Mouse (Mus musculus): ENCODE measurements at regions not wholly inside any gene's neighbourhood (a gene's known extent, or its start where the extent isn't known, plus 50 kb on each side); places are given as distances from the start of the nearest gene placed in this dataset.
A peak's percentile ranks its signal among the peaks of the same experiment; 100 is the strongest.

DNA sequence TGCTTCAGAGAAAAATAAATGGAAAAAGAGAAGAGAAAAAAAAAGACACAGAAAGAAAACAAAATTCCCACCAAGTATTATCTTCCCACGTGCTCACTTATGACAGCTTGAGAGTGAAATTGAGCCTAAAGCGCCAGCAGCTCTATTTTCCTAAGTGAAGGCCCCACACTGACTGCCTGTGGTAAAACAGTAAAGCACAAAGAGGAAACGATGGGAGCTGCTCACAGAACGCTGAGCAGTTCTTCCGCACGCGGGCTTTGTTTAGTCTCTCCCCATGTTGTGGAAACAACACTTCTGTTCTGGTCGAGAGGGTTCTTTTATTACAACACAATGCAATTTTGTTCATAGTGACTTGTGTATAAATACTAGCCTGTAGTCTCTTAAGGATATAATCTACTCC lies 465.5 kb downstream of the Psat1 start:
- ATAC-seq (peak; percentile 69), DNase-seq (peak; percentile 48)
- Histone ChIP-seq H3K9me3 (ENCODE audit: low read length) (no peaks in the 10 kb centered on the region), H3K4me2 (ENCODE audit: low read depth) (no peak overlapping the region), H3K9ac (no peak overlapping the region), H3K27me3 (ENCODE audit: insufficient read depth, low read length) (no peaks in the 10 kb centered on the region), H3K36me3 (ENCODE audit: insufficient read depth) (no peaks in the 10 kb centered on the region), H3K4me1 (ENCODE audit: insufficient read depth) (no peaks in the 10 kb centered on the region), H3K4me3 (ENCODE audit: low read depth, low read length) (no peak overlapping the region), H3K27ac (ENCODE audit: low read depth, low read length) (no peak overlapping the region)
- TF ChIP-seq CTCF (IDR thresholded peaks at IDR 0.05; ENCODE audit: low read depth): no peak
- WGBS: 9% methylated on average over 8 of the region's 8 CpGs

DNA sequence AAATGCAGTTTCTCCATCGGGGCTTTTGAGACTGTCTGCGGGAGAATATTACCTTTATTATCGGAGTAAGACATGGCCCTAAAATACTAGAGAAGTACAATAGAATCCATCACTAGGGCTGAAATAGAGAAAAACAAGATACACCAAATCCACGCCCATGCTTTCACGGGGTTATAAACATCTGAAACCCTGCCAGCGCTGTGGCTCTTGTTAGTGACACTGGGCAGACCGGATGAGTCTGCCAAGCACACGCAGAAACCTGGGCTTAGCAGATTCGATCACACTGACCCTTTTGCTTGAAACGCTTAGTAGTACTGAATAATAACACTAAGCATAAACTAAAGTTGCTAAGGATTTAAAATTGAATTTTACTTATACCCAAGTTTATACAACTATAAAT lies 477.6 kb downstream of the Psat1 start:
- Histone ChIP-seq H3K27me3 (ENCODE audit: insufficient read depth, low read length) (no peaks in the 10 kb centered on the region), H3K4me1 (ENCODE audit: insufficient read depth) (no peaks in the 10 kb centered on the region), H3K9me3 (ENCODE audit: low read length) (no peaks in the 10 kb centered on the region), H3K36me3 (ENCODE audit: insufficient read depth) (no peaks in the 10 kb centered on the region), H3K9ac (no peak overlapping the region), H3K4me3 (ENCODE audit: low read depth, low read length) (no peak overlapping the region), H3K27ac (ENCODE audit: low read depth, low read length) (no peak overlapping the region), H3K4me2 (ENCODE audit: low read depth) (no peak overlapping the region)
- no peak for ATAC-seq
- 54% methylated on average over 10 of the region's 10 CpGs for WGBS
- DNase-seq: no peak
- TF ChIP-seq CTCF (IDR thresholded peaks at IDR 0.05; ENCODE audit: low read depth): no peak

DNA sequence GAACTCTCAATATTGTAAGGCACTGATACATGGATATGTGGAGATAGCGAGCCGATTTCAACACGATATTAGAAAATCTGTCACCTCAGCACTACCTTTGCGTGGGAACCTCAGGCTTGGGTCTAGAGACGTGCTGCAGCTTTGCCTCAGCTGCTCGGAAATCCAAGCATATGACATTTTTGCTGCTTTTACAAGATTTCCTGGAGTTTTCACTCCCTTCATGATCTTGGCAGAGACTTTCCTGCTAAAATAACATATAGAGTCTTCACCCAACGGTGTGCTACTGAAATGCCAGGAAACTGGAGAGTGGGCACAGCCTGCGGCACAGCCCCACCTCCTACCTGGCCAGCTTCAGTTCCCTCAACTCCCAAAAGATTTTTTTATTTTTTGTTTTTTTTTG lies 480.4 kb downstream of the Psat1 start:
- H3K4me1 ChIP-seq (ENCODE audit: insufficient read depth): no peaks in the 10 kb centered on the region
- ATAC-seq (peak; percentile 61), DNase-seq (peak; percentile 39)
- H3K4me2 ChIP-seq (ENCODE audit: low read depth): no peak overlapping the region
- TF ChIP-seq CTCF (IDR thresholded peaks at IDR 0.05; ENCODE audit: low read depth): no peak
- no peak overlapping the region for H3K27ac ChIP-seq (ENCODE audit: low read depth, low read length)
- WGBS: 77% methylated on average over 8 of the region's 8 CpGs
- H3K9ac ChIP-seq: no peak overlapping the region
- no peaks in the 10 kb centered on the region for H3K36me3 ChIP-seq (ENCODE audit: insufficient read depth)
- no peaks in the 10 kb centered on the region for H3K9me3 ChIP-seq (ENCODE audit: low read length)
- H3K4me3 ChIP-seq (ENCODE audit: low read depth, low read length): no peak overlapping the region
- no peaks in the 10 kb centered on the region for H3K27me3 ChIP-seq (ENCODE audit: insufficient read depth, low read length)

DNA sequence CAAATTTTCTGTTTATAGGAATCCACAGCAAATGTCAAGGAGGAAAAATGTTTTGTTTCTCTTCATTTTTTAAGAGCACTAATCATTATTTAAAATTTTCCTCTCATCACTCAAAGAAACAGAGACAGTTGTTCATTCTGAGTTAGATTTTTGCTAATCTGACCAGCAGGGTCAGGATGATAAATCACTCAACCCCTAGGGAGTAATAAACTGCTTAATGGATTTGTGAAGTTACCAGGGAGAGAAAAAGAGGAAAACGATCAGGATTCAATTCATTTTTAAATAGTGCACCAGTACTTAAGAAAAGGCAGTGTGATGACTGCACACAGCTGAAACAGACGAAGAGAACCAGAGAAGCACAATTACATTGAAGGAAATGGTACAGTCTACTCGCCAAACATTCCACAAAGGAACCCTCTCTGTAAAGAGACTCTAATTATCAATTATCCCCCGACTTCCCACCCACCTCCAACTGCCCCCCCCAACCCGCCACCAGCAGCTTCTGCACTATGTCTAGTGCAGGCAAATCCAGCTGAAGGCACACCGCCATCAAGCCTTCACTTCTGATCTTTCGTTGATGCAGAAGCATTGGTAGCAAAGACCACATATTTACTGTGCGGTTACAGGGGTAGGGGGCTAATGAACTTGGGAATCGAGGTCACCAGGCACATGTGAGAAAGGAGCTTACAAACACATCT lies 481.9 kb downstream of the Psat1 start:
- H3K27me3 ChIP-seq (ENCODE audit: insufficient read depth, low read length): no peaks in the 10 kb centered on the region
- no peak for DNase-seq
- no peak overlapping the region for H3K4me2 ChIP-seq (ENCODE audit: low read depth)
- ATAC-seq: no peak
- no peaks in the 10 kb centered on the region for H3K9me3 ChIP-seq (ENCODE audit: low read length)
- H3K9ac ChIP-seq: no peak overlapping the region
- H3K4me1 ChIP-seq (ENCODE audit: insufficient read depth): no peaks in the 10 kb centered on the region
- H3K4me3 ChIP-seq (ENCODE audit: low read depth, low read length): no peak overlapping the region
- 32% methylated on average over 9 of the region's 9 CpGs for whole genome bisulfite sequencing
- H3K36me3 ChIP-seq (ENCODE audit: insufficient read depth): no peaks in the 10 kb centered on the region
- no peak overlapping the region for H3K27ac ChIP-seq (ENCODE audit: low read depth, low read length)
- no peak for TF ChIP-seq CTCF (IDR thresholded peaks at IDR 0.05; ENCODE audit: low read depth)

DNA sequence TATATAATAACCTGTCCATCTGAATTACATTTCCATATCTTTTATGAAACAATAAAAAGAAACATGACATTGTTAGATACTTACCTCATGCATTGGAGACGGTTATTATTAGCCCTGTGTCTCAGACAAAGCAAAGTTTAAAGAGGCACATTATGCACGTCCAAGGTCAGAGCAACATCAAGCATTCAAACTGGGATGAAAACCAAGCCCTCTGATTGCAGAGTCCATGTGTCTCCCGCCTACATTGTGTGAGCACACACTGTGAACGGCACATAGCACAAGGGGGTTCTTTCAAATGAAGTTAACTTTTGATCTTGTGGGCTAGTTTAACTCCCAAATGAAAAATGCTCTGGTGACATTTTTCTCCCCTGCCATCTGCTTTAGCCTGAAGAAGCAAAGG lies 489.3 kb downstream of the Psat1 start:
- Histone ChIP-seq H3K4me3 (ENCODE audit: low read depth, low read length) (no peak overlapping the region), H3K36me3 (ENCODE audit: insufficient read depth) (no peaks in the 10 kb centered on the region), H3K9me3 (ENCODE audit: low read length) (no peaks in the 10 kb centered on the region), H3K4me1 (ENCODE audit: insufficient read depth) (no peaks in the 10 kb centered on the region), H3K9ac (no peak overlapping the region), H3K27me3 (ENCODE audit: insufficient read depth, low read length) (no peaks in the 10 kb centered on the region), H3K4me2 (ENCODE audit: low read depth) (no peak overlapping the region), H3K27ac (ENCODE audit: low read depth, low read length) (no peak overlapping the region)
- DNase-seq (no peak), ATAC-seq (no peak)
- TF ChIP-seq CTCF (IDR thresholded peaks at IDR 0.05; ENCODE audit: low read depth): no peak
- 40% methylated on average over 4 of the region's 4 CpGs for WGBS

DNA sequence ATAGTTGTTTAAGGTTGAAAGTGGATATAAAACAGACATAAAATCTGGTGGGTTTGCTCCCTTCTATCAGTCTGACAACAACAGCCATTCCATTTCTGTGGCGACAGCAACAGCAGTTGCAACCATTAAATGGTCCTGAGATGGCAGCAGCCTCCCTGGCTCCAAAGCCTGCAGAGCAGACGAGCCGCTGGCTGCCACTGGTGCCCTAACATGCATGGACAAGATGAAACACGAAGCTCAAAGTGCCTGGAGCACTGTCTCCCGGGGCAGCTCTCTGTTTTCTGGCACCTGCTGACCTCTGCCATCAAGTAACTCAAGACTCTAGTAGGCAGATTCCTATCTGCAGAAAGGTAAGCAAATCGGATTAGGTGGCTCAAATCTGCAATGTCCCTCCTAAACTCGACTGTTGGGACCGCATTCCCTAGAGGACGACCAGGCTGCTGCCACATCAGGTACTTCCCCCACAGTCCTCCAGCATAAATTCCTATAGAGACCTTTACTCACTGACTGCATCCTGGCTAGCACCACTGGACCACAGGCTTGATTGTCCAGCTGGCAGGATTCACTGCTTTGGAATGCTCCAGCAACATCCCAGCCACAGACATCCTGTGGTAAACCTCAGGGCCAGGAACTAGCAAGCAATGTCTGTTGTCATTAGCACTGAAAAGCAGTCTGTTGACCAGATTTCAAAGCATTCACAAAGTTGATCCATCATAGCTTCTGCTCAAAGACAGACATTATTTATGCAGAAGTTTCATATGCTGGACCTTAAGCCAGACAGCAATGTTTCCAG lies 490.0 kb downstream of the Psat1 start:
- no peak for DNase-seq
- H3K36me3 ChIP-seq (ENCODE audit: insufficient read depth): no peaks in the 10 kb centered on the region
- TF ChIP-seq CTCF (IDR thresholded peaks at IDR 0.05; ENCODE audit: low read depth): no peak
- H3K27ac ChIP-seq (ENCODE audit: low read depth, low read length): no peak overlapping the region
- H3K4me3 ChIP-seq (ENCODE audit: low read depth, low read length): no peak overlapping the region
- H3K4me2 ChIP-seq (ENCODE audit: low read depth): no peak overlapping the region
- H3K9ac ChIP-seq: no peak overlapping the region
- no peak for ATAC-seq
- no peaks in the 10 kb centered on the region for H3K9me3 ChIP-seq (ENCODE audit: low read length)
- no peaks in the 10 kb centered on the region for H3K4me1 ChIP-seq (ENCODE audit: insufficient read depth)
- 70% methylated on average over 9 of the region's 9 CpGs for WGBS
- H3K27me3 ChIP-seq (ENCODE audit: insufficient read depth, low read length): no peaks in the 10 kb centered on the region

DNA sequence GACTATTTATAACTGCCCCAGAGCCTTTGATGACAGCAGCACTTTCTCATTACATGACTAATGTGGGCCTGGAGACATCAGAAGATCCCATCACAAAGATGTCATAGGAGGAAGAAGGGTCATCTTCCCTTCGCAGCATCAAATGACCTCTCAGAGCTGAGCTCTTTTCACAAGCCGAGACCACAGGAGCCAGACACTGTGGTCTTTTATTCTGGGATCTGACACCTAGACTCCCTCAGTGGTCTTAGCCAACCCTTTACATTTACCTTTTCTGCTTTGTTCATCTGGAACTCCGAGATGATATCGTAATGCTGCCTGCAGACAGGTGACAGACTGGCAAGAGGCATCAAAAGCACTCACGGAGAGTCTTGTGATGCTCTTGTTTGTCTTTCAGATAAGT lies 498.1 kb downstream of the Psat1 start:
- Histone ChIP-seq H3K27me3 (ENCODE audit: insufficient read depth, low read length) (no peaks in the 10 kb centered on the region), H3K4me3 (ENCODE audit: low read depth, low read length) (no peak overlapping the region), H3K27ac (ENCODE audit: low read depth, low read length) (no peak overlapping the region), H3K4me1 (ENCODE audit: insufficient read depth) (no peaks in the 10 kb centered on the region), H3K4me2 (ENCODE audit: low read depth) (no peak overlapping the region), H3K36me3 (ENCODE audit: insufficient read depth) (no peaks in the 10 kb centered on the region), H3K9ac (no peak overlapping the region), H3K9me3 (ENCODE audit: low read length) (no peaks in the 10 kb centered on the region)
- ATAC-seq (no peak), DNase-seq (no peak)
- TF ChIP-seq CTCF (IDR thresholded peaks at IDR 0.05; ENCODE audit: low read depth): no peak
- WGBS: 71% methylated on average over 5 of the region's 5 CpGs
